Mouse (Mus musculus) liver, adult 2 months (tissue): ENCODE data around the gene Gzmk. TPM values are rescaled to one million over a fixed set of nuclear protein-coding genes. Genes with fewer than 3 reads are reported as not detected.

Experiments used
- DNase-seq: peaks from one replicate; pipeline ENCODE4 v3.0.0-alpha.2; 2011; ENCODE audit warnings: low read depth, low spot score; ENCODE audit errors: extremely low read depth
- H3K27ac ChIP-seq: fragments of 200-500 bp; replicated peaks from 2 replicates; pipeline ENCODE4 v1.5.1; 2012; ENCODE audit warnings: low read depth, mild to moderate bottlenecking, control low read depth, inconsistent platforms, low read length; ENCODE audit not compliant: insufficient read depth
- H3K27me3 ChIP-seq: fragments of 200-500 bp; 2 replicates; pipeline ENCODE4 v1.6.1; 2012; ENCODE audit warnings: mild to moderate bottlenecking, moderate library complexity, low read length, inconsistent platforms; ENCODE audit not compliant: control insufficient read depth, insufficient read depth
- H3K36me3 ChIP-seq: fragments of 200-500 bp; 2 replicates; pipeline ENCODE4 v1.6.1; 2012; ENCODE audit warnings: low read length, inconsistent platforms; ENCODE audit not compliant: control insufficient read depth, insufficient read depth
- H3K4me1 ChIP-seq: fragments of 200-500 bp; 2 replicates; pipeline ENCODE4 v1.6.1; 2011; ENCODE audit warnings: low read length; ENCODE audit not compliant: control insufficient read depth, insufficient read depth
- H3K4me3 ChIP-seq: fragments of 200-500 bp; 2 replicates; pipeline ENCODE4 v1.5.1; 2011; ENCODE audit warnings: low read depth, mild to moderate bottlenecking, control low read depth, low read length, moderate library complexity; ENCODE audit not compliant: insufficient read depth
- H3K79me2 ChIP-seq: fragments of 200-500 bp; 2 replicates; pipeline ENCODE4 v1.6.1; 2012; ENCODE audit warnings: inconsistent platforms, mild to moderate bottlenecking, low read length, moderate library complexity; ENCODE audit not compliant: control insufficient read depth, insufficient read depth
- H3K9ac ChIP-seq: fragments of 200-500 bp; 2 replicates; pipeline ENCODE4 v1.6.1; 2012; ENCODE audit warnings: low read depth, mild to moderate bottlenecking, control low read depth, inconsistent platforms, low read length
- CTCF ChIP-seq: fragments of 200-500 bp; IDR thresholded peaks from 2 replicates; pipeline ENCODE4 v1.5.1; 2011; ENCODE audit warnings: low read depth, low read length, control low read depth
- POLR2A ChIP-seq: fragments of 200-500 bp; IDR thresholded peaks from 2 replicates; pipeline ENCODE4 v1.6.1; 2011; ENCODE audit warnings: low read length, control low read depth; ENCODE audit not compliant: insufficient read depth; ENCODE audit errors: extremely low read depth
- WGBS: fragments of 180-500 bp; shearing (Covaris S2); methylation state at CpG from one replicate; pipeline ENCODE4 v1.1.7; 2018; 5-methylcytosine and 5-hydroxymethylcytosine counted together
- polyA plus RNA-seq: library from polyadenylated mRNA; depleted of rRNA; stranded (reverse); fragments of >200 nt; gene quantifications from 2 replicates; pipeline ENCODE4 v1.2.3, GENCODE M21; 2012; rRNA removed
- total RNA-seq: library from RNA; depleted of rRNA; stranded (reverse); fragments of >200 nt; gene quantifications from 2 replicates; pipeline ENCODE4 v1.2.3, GENCODE M21; 2014; rRNA removed

Gzmk gene
- total RNA-seq, result not detected in 2 replicates
- polyA plus RNA-seq, result not detected in 2 replicates

GRCm38 (mm10) chr13:113225811-113226210 is at the start of gene Gzmk:
Gene Gzmk (minus strand): TSS chr13:113225908.
- TF ChIP-seq POLR2A (no peak), CTCF (no peak)
- Histone ChIP-seq H3K4me3 (no peak within 1 kb of the TSS), H3K79me2 (no peaks in the 10 kb centered on the region), H3K36me3 (no peaks in the 10 kb centered on the region), H3K4me1 (no peaks in the 10 kb centered on the region; the same call in 1 of the 2 replicates), H3K9ac (no peak within 1 kb of the TSS), H3K27me3 (no peaks in the 10 kb centered on the region; the same call in 1 of the 2 replicates), H3K27ac (no peak within 1 kb of the TSS)
- 69% methylated on average over 7 of the region's 7 CpGs for WGBS
- DNase-seq, result no peak

GRCm38 (mm10) chr13:113271189-113271588 is 45.5 kb upstream of the Gzmk start:
- DNase-seq, result no peak
- H3K27ac ChIP-seq, result no peak overlapping the region
- no peak overlapping the region for H3K9ac ChIP-seq
- H3K79me2 ChIP-seq, result no peaks in the 10 kb centered on the region
- no peaks in the 10 kb centered on the region for H3K36me3 ChIP-seq
- H3K27me3 ChIP-seq, result no peaks in the 10 kb centered on the region
- TF ChIP-seq CTCF (no peak), POLR2A (no peak)
- H3K4me1 ChIP-seq, result no peaks in the 10 kb centered on the region
- no peak overlapping the region for H3K4me3 ChIP-seq
- WGBS, result 87% methylated on average over 8 of the region's 8 CpGs

GRCm38 (mm10) chr13:113269777-113270776 is 44.4 kb upstream of the Gzmk start:
- Histone ChIP-seq H3K36me3 (no peaks in the 10 kb centered on the region), H3K27me3 (no peaks in the 10 kb centered on the region), H3K27ac (no peak overlapping the region), H3K79me2 (no peaks in the 10 kb centered on the region), H3K4me1 (no peaks in the 10 kb centered on the region), H3K9ac (no peak overlapping the region), H3K4me3 (no peak overlapping the region)
- WGBS, result 61% methylated on average over 18 of the region's 18 CpGs
- peak; percentile 30 for DNase-seq
- TF ChIP-seq POLR2A (no peak), CTCF (peak; percentile 96)

GRCm38 (mm10) chr13:113267204-113267603 is 41.5 kb upstream of the Gzmk start:
- Histone ChIP-seq H3K4me3 (no peak overlapping the region), H3K79me2 (no peaks in the 10 kb centered on the region), H3K36me3 (no peaks in the 10 kb centered on the region), H3K9ac (no peak overlapping the region), H3K4me1 (no peaks in the 10 kb centered on the region), H3K27me3 (no peaks in the 10 kb centered on the region), H3K27ac (no peak overlapping the region)
- TF ChIP-seq POLR2A, result no peak
- TF ChIP-seq CTCF, result no peak
- 71% methylated on average over 3 of the region's 3 CpGs for WGBS
- no peak for DNase-seq

DNA sequence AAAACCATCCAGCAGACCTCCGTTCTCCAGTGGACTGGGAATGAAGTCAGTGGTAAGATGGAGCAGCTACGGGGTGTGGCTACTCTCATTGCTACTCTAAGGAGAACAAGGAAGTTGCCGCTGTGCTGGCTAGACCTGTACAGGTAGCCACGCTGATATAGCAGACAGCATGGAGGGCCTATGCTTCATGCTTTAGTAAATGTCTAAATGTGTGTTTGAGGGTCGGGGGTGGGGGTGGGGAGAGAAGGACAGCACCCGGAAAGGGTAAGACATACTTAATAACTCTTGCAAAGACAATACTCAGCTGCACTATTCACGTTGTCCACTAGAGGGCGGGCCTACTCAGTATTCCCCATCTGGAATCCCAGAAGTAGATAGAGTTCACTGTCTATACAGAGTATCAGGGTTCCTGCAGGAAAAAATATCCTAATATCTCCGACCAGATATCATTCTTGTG is 40.8 kb upstream of the Gzmk start:
- Histone ChIP-seq H3K36me3 (no peaks in the 10 kb centered on the region), H3K79me2 (no peaks in the 10 kb centered on the region), H3K27me3 (no peaks in the 10 kb centered on the region), H3K4me1 (no peaks in the 10 kb centered on the region), H3K4me3 (no peak overlapping the region), H3K9ac (no peak overlapping the region), H3K27ac (no peak overlapping the region)
- WGBS, result 26% methylated on average over 9 of the region's 9 CpGs
- DNase-seq, result peak; percentile 55
- TF ChIP-seq CTCF, result peak; percentile 60
- no peak for TF ChIP-seq POLR2A
